Mouse (Mus musculus) testis, adult 2 months (tissue): ENCODE measurements around the gene Oaz3. TPM values are rescaled to one million over a fixed set of nuclear protein-coding genes. Genes with fewer than 3 reads are reported as not detected.
A peak's percentile ranks its signal among the peaks of the same experiment; 100 is the strongest.

Experiments
- H3K27ac ChIP-seq: fragments of 200-500 bp; 2 replicates; pipeline ENCODE4 v1.5.1; 2012; ENCODE audit warnings: low read depth, low read length; ENCODE audit not compliant: control insufficient read depth, insufficient read depth
- H3K27me3 ChIP-seq: fragments of 200-500 bp; 2 replicates; pipeline ENCODE4 v1.6.1; 2012; ENCODE audit warnings: mild to moderate bottlenecking, low read length, moderate library complexity; ENCODE audit not compliant: control insufficient read depth, insufficient read depth
- H3K36me3 ChIP-seq: fragments of 200-500 bp; 2 replicates; pipeline ENCODE4 v1.6.1; 2012; ENCODE audit warnings: mild to moderate bottlenecking, low read length; ENCODE audit not compliant: control insufficient read depth, insufficient read depth
- H3K4me1 ChIP-seq: fragments of 200-500 bp; 2 replicates; pipeline ENCODE4 v1.6.1; 2012; ENCODE audit warnings: low read length; ENCODE audit not compliant: control insufficient read depth, insufficient read depth
- H3K4me3 ChIP-seq: fragments of 200-500 bp; 2 replicates; pipeline ENCODE4 v1.5.1; 2012; ENCODE audit warnings: low read depth, mild to moderate bottlenecking, low read length, moderate library complexity, mixed read lengths; ENCODE audit not compliant: control insufficient read depth
- CTCF ChIP-seq: fragments of 200-500 bp; IDR thresholded peaks from 2 replicates; pipeline ENCODE4 v1.5.1; 2012; ENCODE audit warnings: low read depth, mild to moderate bottlenecking, inconsistent platforms, low read length, moderate library complexity; ENCODE audit not compliant: control insufficient read depth, insufficient read depth, insufficient replicate concordance
- POLR2A ChIP-seq: fragments of 200-500 bp; IDR thresholded peaks from 2 replicates; pipeline ENCODE4 v1.6.1; 2012; ENCODE audit warnings: low read depth, mild to moderate bottlenecking, inconsistent platforms, low read length, moderate library complexity; ENCODE audit not compliant: control insufficient read depth
- polyA plus RNA-seq: library from polyadenylated mRNA; depleted of rRNA; stranded (reverse); fragments of >200 nt; gene quantifications from 2 replicates; pipeline ENCODE4 v1.2.3, GENCODE M21; 2012

The Oaz3 gene
- polyA plus RNA-seq, 1 experiment, result 3,078 TPM

DNA sequence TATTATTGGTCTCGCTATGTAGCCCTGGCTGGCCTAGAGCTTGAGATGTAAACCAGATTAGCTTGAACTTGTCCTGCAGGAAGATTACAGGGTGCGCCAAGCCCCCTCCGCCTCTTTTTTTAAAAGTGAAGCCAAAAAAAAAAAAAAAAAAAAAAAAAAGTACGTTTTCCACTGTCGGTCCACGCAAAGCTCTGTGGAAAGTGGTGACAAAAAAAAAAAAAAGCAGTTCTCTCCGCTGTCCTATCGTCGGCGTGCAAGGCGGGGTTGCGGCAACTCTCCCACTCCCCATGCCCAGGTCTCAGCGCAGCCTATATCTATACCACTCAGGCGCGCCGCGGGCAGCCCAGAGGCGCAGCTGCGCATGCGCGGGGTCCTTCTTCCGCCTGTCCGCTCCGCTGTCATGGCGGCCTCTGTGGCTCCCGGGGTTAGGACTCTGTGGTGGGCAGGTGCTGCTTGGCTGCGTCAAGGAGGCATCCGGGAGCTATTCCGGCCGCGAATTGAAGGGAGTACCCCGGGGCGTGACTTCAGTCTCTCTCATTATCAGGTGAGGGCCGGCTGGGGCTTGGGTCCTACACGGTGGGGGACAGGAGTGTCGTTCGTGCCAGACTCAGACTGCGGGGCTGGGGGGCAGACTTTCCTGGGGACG, 641 bp downstream of the Oaz3 start, which contains the start of gene Mrpl9:
Gene Mrpl9, plus strand, starts transcription at position 368 of the 646 bp plus-strand sequence.
- Histone ChIP-seq H3K4me3 (peak within 1 kb of the TSS; percentile 89), H3K27ac (peak within 1 kb of the TSS; percentile 79), H3K36me3 (peaks cover 2% of the 10 kb centered on the region), H3K4me1 (no peaks in the 10 kb centered on the region), H3K27me3 (no peaks in the 10 kb centered on the region)
- TF ChIP-seq POLR2A, result peak; percentile 93
- TF ChIP-seq CTCF, result no peak

DNA sequence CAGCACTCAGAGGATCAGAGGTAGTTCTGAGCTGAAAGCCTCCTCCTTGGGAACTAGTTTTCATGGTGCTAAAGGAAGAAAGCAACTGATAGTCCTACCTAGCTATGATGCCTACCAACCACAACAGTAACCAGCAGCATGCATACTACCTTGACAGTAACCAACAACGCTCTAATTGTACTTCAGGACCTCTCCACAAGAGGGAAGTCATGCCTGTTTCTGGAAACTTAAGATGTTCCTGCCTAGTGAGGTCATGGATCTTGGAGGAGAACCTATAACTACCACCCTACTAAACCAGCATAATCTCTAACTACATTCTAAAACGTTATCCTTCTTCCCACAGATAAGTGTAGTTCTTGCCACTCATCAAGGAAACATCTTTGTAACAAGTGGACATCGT, 2.5 kb downstream of the Oaz3 start:
- TF ChIP-seq CTCF (no peak), POLR2A (no peak)

DNA sequence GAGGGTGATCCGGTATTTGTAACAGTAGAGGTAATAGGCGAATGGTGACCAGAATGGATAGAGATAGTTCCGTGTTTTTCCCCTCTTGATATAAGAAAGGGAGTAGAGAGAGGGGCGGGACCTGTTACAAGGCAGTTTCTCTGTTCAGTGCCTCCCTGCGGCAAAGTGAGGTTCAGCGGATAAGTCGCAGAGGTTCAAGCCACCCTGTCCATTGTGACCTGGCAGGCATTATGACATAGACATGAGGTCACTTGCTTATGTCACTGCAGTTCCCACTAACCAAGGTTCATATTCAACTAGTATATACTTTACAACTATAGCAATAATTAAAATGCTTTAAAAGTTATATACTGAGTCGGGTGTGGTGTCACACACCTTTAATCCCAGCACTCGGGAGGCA, 7.3 kb downstream of the Oaz3 start:
- H3K27me3 ChIP-seq, result no peaks in the 10 kb centered on the region
- peaks cover 4% of the 10 kb centered on the region for H3K36me3 ChIP-seq
- no peaks in the 10 kb centered on the region for H3K4me1 ChIP-seq
- peak overlapping the region; percentile 89 for H3K4me3 ChIP-seq
- peak; percentile 91; the same call in 1 of the 2 replicates for TF ChIP-seq POLR2A
- no peak for TF ChIP-seq CTCF
- peak overlapping the region; percentile 76 for H3K27ac ChIP-seq

More for the DNA sequence above, 2.5 kb downstream of the Oaz3 start:
- H3K27me3 ChIP-seq, result no peaks in the 10 kb centered on the region
- no peak overlapping the region for H3K27ac ChIP-seq
- no peak overlapping the region for H3K4me3 ChIP-seq
- H3K4me1 ChIP-seq, result no peaks in the 10 kb centered on the region
- no peaks in the 10 kb centered on the region; the same call in 1 of the 2 replicates for H3K36me3 ChIP-seq

DNA sequence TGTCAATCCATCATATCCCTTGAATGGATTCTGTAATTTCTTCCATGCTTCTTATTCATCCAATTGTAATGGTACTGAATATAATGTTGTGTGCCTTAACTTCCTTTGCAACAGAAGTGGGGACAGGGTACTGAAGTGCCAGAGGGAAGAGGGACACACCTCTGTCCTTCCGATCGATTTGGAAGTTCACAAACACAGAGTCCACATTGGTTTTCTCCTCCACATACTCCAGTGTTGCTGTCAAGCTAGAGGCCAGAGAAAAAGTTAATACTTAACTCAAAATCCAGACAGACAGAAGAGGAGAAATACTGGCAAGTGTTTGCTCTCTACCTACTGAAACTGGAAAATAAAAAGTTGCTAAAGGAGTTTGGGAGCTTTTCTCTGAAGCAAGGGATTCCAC, 9.4 kb downstream of the Oaz3 start:
- peak overlapping the region; percentile 76 for H3K4me3 ChIP-seq
- no peaks in the 10 kb centered on the region for H3K27me3 ChIP-seq
- H3K36me3 ChIP-seq, result peaks cover 4% of the 10 kb centered on the region
- TF ChIP-seq POLR2A (no peak), CTCF (no peak)
- no peaks in the 10 kb centered on the region for H3K4me1 ChIP-seq
- peak overlapping the region; percentile 78 for H3K27ac ChIP-seq

DNA sequence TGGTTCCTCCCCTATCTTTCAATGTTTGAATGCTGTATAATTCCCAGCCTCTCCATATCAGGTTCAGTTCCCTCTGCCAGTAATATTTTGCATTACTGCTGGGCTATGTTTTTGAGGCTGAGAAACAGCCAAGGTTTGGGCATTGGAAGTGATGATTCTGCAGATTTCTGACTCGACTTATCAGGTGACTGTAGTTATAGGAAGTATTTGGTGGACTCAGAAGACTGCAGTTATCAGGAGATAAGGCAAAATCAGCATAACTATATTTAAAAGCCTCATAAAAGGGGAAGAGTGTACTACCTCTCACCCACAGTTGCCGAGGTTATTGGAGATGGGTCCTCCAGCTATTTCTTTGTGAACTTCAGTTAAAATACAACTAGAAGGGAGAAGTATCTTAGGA, 12.7 kb downstream of the Oaz3 start:
- TF ChIP-seq POLR2A, result no peak
- no peak for TF ChIP-seq CTCF
- Histone ChIP-seq H3K4me3 (no peak overlapping the region), H3K4me1 (no peaks in the 10 kb centered on the region), H3K36me3 (peaks cover 4% of the 10 kb centered on the region), H3K27ac (no peak overlapping the region), H3K27me3 (no peaks in the 10 kb centered on the region)

DNA sequence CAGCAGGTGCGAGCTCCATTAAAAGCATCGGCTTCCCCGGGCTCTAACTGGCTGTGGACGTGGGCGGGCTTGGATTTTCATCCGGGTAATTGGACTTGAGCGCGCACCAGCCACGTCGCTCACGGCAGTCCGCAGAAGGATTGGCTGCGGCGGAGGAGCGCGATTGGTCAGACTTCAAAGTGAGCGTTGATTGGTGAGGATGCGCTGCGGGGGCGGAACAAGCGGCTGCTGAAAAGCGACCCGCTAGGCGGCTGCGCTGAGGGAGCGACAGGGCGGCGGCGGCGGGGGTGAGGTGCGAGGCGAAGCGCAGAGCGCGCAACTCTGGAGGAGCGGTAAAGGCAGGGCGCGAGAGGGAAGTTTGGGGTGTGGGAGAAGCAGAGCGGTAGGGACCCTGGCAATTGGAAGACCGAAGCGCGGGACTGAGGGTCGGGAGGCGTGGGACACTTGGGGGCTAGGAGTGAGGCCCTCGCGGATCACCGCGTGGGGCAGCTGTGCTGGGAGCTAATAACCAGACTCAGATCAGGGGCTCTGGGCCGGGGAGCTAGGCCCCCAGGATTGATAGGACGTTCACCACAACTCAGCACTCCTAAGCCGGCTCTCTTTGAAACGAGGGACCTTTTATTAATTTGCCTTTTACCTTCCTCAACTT, 30.6 kb downstream of the Oaz3 start, which contains the start of gene Tdrkh:
Gene Tdrkh, plus strand, starts transcription at position 243 of the 649 bp plus-strand sequence.
- peak within 1 kb of the TSS; percentile 99 for H3K27ac ChIP-seq

DNA sequence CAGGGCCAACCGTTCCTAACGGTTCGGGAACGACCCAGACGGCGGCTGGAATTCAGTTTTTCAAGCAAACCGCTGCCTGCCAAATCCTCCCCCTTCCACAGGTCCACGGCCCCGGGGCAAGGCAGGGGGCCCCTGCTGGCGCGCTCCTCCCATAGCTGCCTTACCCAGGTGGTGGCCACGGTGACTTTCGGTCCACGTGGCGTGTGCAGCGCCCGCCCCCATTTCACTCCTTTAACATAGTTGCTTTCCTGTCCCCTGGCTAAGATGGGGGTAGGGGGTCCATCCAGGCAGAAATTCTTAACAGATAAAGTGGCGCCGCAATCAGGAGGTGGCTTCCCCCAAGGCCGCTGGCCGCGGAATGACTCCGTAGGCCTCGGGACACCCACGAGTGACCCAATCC, 31.2 kb downstream of the Oaz3 start:
- no peaks in the 10 kb centered on the region for H3K27me3 ChIP-seq
- no peak; the same call in 1 of the 2 replicates for TF ChIP-seq POLR2A
- no peak for TF ChIP-seq CTCF
- peak overlapping the region; percentile 99 for H3K27ac ChIP-seq
- H3K36me3 ChIP-seq, result no peaks in the 10 kb centered on the region; the same call in 1 of the 2 replicates
- peak overlapping the region; percentile 86 for H3K4me3 ChIP-seq
- H3K4me1 ChIP-seq, result no peaks in the 10 kb centered on the region

More for the DNA sequence above, 30.6 kb downstream of the Oaz3 start, which contains the start of gene Tdrkh:
- TF ChIP-seq POLR2A, result peak; percentile 68
- TF ChIP-seq CTCF, result no peak
- Histone ChIP-seq H3K36me3 (no peaks in the 10 kb centered on the region; the same call in 1 of the 2 replicates), H3K4me1 (no peaks in the 10 kb centered on the region), H3K4me3 (peak within 1 kb of the TSS; percentile 86), H3K27me3 (no peaks in the 10 kb centered on the region)
